Mouse (Mus musculus) ES-CJ7 (cell line): ENCODE results near the gene Mapt.

Experiments used
- DNase-seq: peaks from one replicate; pipeline ENCODE4 v3.0.0; 2011; ENCODE audit warnings: low read depth, low spot score

The Mapt gene

GRCm38 (mm10) chr11:104272352-104272751, 41.2 kb downstream of the Mapt start:
- no peak for DNase-seq

GRCm38 (mm10) chr11:104275765-104276164, 44.6 kb downstream of the Mapt start:
- DNase-seq = no peak

- DNase-seq = peak; percentile 87
These were observed 47.0 kb downstream of the Mapt start for GRCm38 (mm10) chr11:104278222-104278621.

GRCm38 (mm10) chr11:104279049-104279448, 47.9 kb downstream of the Mapt start:
- DNase-seq = no peak

- DNase-seq = no peak
These were observed 48.3 kb downstream of the Mapt start for GRCm38 (mm10) chr11:104279538-104279937.

GRCm38 (mm10) chr11:104281501-104281900, 50.3 kb downstream of the Mapt start:
- DNase-seq = no peak

- DNase-seq = peak; percentile 73
These were observed 55.9 kb downstream of the Mapt start for GRCm38 (mm10) chr11:104287113-104287512.

- no peak for DNase-seq
These were observed 57.6 kb downstream of the Mapt start for GRCm38 (mm10) chr11:104288835-104289198.

- DNase-seq = peak; percentile 100
These were observed 58.2 kb downstream of the Mapt start for GRCm38 (mm10) chr11:104289199-104290031.

GRCm38 (mm10) chr11:104292443-104293220, 61.4 kb downstream of the Mapt start:
- no peak for DNase-seq

GRCm38 (mm10) chr11:104293241-104293640, 62.1 kb downstream of the Mapt start:
- no peak for DNase-seq

- no peak for DNase-seq
These were observed 64.0 kb downstream of the Mapt start for GRCm38 (mm10) chr11:104295145-104295544.

GRCm38 (mm10) chr11:104295656-104296055, 64.5 kb downstream of the Mapt start:
- DNase-seq = peak; percentile 99

- no peak for DNase-seq
These were observed 66.5 kb downstream of the Mapt start for GRCm38 (mm10) chr11:104297671-104298070.

- no peak for DNase-seq
These were observed 71.4 kb downstream of the Mapt start for GRCm38 (mm10) chr11:104302628-104303027.

GRCm38 (mm10) chr11:104303088-104303960, 72.1 kb downstream of the Mapt start:
- no peak for DNase-seq

- peak; percentile 74 for DNase-seq
These were observed 74.5 kb downstream of the Mapt start for GRCm38 (mm10) chr11:104305711-104306110.

- DNase-seq = no peak
These were observed 75.3 kb downstream of the Mapt start for GRCm38 (mm10) chr11:104306483-104306882.

GRCm38 (mm10) chr11:104307136-104307535, 75.9 kb downstream of the Mapt start:
- DNase-seq = no peak

GRCm38 (mm10) chr11:104309377-104310225, 78.4 kb downstream of the Mapt start:
- DNase-seq = no peak
